Mouse (Mus musculus) layer of hippocampus, adult 11-12 months (tissue): ENCODE data around the gene 1700001C19Rik.

ENCODE experiments used
- DNase-seq: peaks from one replicate; pipeline ENCODE4 v3.0.0; 2022; ENCODE audit warnings: low spot score

The 1700001C19Rik gene

GRCm38 (mm10) chr17:47436907-47437547 is at the start of gene 1700001C19Rik:
Gene 1700001C19Rik (minus strand): TSS chr17:47437376.
- no peak for DNase-seq

GRCm38 (mm10) chr17:47485791-47486190 is 48.6 kb upstream of the 1700001C19Rik start:
- DNase-seq = no peak

GRCm38 (mm10) chr17:47484993-47485392 is 47.8 kb upstream of the 1700001C19Rik start:
- DNase-seq = no peak

- no peak for DNase-seq
Measured at GRCm38 (mm10) chr17:47484241-47484921, 47.2 kb upstream of the 1700001C19Rik start.

- peak; percentile 48 for DNase-seq
Measured at GRCm38 (mm10) chr17:47482401-47482800, 45.2 kb upstream of the 1700001C19Rik start.

GRCm38 (mm10) chr17:47479887-47480286 is 42.7 kb upstream of the 1700001C19Rik start:
- DNase-seq = no peak

GRCm38 (mm10) chr17:47475714-47476113 is 38.5 kb upstream of the 1700001C19Rik start:
- no peak for DNase-seq

- DNase-seq = no peak
Measured at GRCm38 (mm10) chr17:47475181-47475580, 38.0 kb upstream of the 1700001C19Rik start.

GRCm38 (mm10) chr17:47474250-47474649 is 37.1 kb upstream of the 1700001C19Rik start:
- DNase-seq = no peak

- DNase-seq = peak; percentile 33
Measured at GRCm38 (mm10) chr17:47473434-47473974, 36.3 kb upstream of the 1700001C19Rik start.

GRCm38 (mm10) chr17:47472435-47473350 is 35.5 kb upstream of the 1700001C19Rik start:
- no peak for DNase-seq

- DNase-seq = peak; percentile 36
Measured at GRCm38 (mm10) chr17:47470686-47471085, 33.5 kb upstream of the 1700001C19Rik start.

- no peak for DNase-seq
Measured at GRCm38 (mm10) chr17:47470121-47470520, 32.9 kb upstream of the 1700001C19Rik start.

GRCm38 (mm10) chr17:47469642-47470041 is 32.5 kb upstream of the 1700001C19Rik start:
- no peak for DNase-seq

GRCm38 (mm10) chr17:47468466-47468865 is 31.3 kb upstream of the 1700001C19Rik start:
- no peak for DNase-seq

- DNase-seq = no peak
Measured at GRCm38 (mm10) chr17:47468063-47468462, 30.9 kb upstream of the 1700001C19Rik start.

- no peak for DNase-seq
Measured at GRCm38 (mm10) chr17:47467659-47468058, 30.5 kb upstream of the 1700001C19Rik start.

- no peak for DNase-seq
Measured at GRCm38 (mm10) chr17:47466284-47466683, 29.1 kb upstream of the 1700001C19Rik start.

- no peak for DNase-seq
Measured at GRCm38 (mm10) chr17:47465016-47465415, 27.8 kb upstream of the 1700001C19Rik start.

- DNase-seq = no peak
Measured at GRCm38 (mm10) chr17:47464248-47464965, 27.2 kb upstream of the 1700001C19Rik start.

- DNase-seq = no peak
Measured at GRCm38 (mm10) chr17:47462728-47463388, 25.7 kb upstream of the 1700001C19Rik start.
